Mouse (Mus musculus) kidney, adult 8-10 months (tissue): ENCODE results near the gene Tuba1b.
A peak's percentile ranks its signal among the peaks of the same experiment; 100 is the strongest.
"Not testable (repeated sequence)": the region's sequence is repeated elsewhere in the genome, so short reads cannot be mapped to it uniquely, and the experiment has no call there.

Source experiments
- DNase-seq, 2 experiments: peaks; one replicate each; pipeline ENCODE4 v3.0.0; 2022

The Tuba1b gene

DNA sequence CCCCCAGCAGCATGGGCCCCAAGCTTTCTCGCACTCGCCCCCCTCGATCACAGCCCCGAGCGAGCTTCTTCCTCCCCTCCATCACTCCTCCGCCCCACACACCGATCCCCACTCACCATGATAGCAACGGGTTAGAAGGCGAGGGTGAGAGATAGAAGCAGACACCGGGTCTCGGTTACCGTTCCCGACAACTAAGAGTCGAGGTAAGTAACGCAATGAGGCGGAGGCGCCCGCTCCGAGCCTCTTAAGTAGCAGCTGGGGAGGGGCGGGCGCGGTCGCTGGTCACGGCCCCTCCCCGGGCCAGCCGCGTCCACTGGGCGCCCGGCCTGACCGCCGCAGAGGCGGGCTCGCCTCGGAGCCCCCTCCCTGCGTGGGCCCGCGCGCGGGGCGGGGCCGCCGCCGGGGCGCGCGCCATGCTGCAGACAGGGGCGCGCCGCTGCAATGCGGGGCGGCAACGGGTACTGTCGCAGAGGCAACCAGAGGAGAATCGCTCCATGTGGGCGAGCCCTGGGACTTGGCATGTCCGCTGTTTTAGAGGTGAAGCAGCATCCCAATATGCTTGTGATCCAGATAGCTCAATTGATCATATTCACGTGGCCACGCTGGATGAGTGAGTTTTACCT lies at the start of gene Tuba1b:
Tuba1b (minus strand) TSS at position 349 of the 623 bp plus-strand sequence.
- peak; percentile 90 for DNase-seq

DNA sequence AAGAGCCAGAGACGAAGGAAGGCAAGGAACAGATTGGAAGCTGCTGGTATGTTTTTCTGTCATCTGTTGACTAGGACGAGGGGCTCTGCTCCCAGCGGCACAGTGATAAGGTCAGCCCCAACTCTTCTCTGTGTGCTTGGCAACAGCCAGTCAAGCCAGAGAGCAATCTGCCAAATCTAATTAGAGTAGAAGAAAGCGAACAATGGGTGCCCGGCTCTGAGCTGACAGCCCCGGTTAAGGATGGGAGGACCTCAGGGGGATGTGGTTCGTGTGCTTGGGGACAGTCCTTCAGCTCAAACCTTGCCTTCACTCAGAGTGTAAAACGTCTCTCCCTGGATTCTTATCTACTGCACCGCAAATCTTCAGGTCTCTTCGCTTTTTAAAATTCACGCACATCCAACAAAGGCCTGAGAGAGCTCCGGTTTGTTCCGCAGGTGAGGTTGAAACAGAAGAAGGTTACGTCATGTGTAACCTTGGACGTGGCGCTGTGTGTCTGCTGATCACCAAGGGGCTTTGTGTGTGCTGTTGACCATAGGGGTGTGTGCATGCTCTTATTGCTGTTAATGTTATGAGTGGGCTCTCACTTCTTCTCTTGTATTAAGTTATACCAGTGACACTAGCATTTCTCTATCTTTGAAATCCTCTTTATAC lies 49.2 kb upstream of the Tuba1b start:
- DNase-seq: no peak

DNA sequence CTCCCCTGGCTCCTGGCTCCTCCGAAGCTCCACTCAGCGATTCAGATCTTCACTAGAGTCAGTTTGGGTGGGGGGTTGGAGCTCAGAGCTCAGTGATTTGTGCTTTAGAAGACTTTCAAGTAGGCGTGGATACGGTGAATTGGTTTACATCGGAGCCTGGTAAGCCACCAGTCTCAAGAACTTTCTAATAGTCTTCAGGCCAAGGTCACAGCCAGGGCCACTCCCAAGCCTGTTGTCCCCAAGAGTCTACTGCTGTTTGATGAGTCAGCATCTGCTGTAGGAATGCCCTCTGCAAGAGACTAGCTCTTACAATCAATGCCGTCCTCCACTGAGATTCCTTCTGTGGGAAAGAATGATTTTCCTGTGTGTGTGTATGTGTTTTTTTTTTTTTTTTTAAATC lies 47.7 kb upstream of the Tuba1b start:
- no peak for DNase-seq

- no peak for DNase-seq
Measured at GRCm38 (mm10) chr15:98980012-98980614, 45.7 kb upstream of the Tuba1b start.

GRCm38 (mm10) chr15:98978409-98979172 lies 44.2 kb upstream of the Tuba1b start:
- DNase-seq: no peak

GRCm38 (mm10) chr15:98977759-98978408 lies 43.5 kb upstream of the Tuba1b start:
- peak; percentile 85 to 90 for DNase-seq

GRCm38 (mm10) chr15:98976763-98977758 lies 42.7 kb upstream of the Tuba1b start:
- no peak for DNase-seq

- DNase-seq: peak; percentile 39 to 56
Measured at GRCm38 (mm10) chr15:98973015-98973614, 38.8 kb upstream of the Tuba1b start.

- DNase-seq: not testable (repeated sequence)
Measured at GRCm38 (mm10) chr15:98971576-98972320, 37.4 kb upstream of the Tuba1b start.

DNA sequence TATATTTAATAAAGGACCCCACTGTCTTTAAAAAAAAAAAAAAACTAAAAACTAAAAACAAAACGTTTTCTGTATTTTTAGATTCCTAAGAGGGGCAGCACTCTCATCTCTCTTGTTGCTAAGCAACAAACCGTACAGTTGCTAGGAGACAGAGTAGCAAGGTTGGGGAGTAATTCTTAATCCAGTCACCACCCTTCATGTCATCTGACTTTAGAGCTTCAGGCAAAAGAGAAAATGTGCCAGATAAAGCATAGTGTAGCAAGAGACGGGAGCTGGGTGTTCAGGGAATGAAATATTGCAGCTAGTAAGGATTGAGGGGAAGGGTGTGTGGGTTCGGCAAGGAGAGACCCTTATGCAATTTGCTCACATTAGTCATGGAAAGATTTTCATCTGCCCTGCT lies 36.7 kb upstream of the Tuba1b start:
- no peak for DNase-seq

DNA sequence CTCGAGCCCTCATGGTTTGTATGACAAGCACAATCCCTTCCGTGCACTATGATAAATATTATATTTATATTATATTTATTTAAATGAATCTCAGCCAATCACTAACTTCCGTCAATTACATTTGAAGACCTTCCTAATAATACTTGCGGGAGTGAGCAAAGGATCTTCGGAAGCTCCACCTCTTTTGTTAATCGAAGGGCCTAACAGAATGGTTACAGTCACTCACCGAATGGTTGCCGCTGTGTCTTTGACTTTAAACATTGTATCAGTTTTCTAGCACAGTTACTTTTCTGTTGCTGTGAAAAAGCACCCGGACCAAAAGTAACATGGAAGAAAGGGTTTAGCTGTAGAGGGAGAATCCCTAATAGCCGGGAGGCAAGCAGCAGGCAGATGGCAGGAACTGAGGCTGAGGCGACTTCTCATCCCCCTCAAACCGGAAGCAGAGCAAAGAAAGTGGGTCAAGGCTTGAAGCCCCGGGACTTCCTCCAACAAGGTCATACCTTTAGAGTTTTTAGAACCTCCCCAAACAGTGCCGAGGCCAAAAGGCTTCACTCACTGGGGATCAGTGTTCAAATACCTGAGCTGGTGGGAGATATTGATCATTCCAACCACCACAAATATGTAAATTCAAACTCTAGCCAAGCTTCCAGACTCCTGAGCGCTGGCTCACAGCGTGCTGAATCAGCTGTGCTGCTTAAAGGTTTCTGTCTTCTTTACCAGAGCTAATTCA lies 35.2 kb upstream of the Tuba1b start:
- DNase-seq: no peak

DNA sequence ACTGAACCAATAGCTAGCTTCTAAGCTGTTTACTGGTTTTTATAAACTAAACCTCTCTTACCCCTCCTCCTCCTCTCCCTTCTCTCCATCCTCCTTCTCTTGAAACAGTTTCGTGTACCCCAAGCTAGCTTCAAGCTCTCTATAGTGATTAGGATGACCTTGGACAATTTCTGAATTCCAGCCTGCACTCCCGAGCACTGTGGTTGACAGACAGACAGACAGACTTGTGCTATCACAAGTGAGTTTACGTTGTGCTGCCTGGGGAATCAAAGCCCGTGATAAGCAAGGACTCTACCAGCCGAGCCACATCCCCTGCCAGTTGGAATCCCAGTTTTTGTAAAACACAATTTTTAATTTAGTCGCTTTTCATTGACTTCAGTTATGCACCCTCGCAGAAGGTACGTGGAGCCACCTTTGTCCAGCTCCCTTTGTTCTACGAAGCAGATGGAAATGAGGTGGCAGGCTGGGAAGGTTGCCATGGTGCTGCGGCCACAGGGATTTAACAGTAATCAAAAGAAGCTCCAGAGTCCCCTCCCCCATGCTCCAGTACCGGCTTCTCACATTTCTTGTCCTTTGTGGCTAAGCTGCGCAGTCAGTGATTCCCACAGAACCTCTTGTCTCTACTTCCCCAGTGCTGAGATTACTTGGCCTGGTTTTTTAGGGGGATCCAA lies 34.5 kb upstream of the Tuba1b start:
- no peak for DNase-seq

- no peak for DNase-seq
Measured at GRCm38 (mm10) chr15:98959531-98959930, 25.2 kb upstream of the Tuba1b start.

DNA sequence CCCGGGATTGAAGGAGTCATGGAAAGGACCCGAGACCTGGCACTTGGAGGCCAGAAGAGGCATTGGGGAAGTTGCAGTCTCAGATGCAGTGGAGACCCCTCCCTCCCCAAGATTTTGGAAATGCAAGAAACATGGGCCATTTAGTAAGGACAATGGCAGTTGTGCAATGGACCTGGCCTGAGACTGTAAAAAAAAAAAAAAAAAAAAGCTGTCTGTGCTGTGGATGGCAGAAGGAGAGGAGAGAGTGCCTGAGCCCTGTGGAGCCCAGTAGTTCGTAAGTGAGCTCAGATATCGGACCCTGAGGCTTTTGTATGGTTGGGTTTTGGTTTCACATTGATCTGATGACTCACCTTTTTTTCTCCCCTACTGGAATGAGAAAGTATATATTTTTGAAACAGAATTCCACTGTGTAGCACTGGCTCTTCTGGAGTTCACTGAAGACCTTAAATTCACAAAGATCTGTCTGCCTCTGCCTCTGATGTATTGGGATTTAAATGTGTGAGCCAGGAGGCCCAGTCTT lies 24.6 kb upstream of the Tuba1b start:
- DNase-seq: no peak

- no peak for DNase-seq
Measured at GRCm38 (mm10) chr15:98957475-98957874, 23.1 kb upstream of the Tuba1b start.

DNA sequence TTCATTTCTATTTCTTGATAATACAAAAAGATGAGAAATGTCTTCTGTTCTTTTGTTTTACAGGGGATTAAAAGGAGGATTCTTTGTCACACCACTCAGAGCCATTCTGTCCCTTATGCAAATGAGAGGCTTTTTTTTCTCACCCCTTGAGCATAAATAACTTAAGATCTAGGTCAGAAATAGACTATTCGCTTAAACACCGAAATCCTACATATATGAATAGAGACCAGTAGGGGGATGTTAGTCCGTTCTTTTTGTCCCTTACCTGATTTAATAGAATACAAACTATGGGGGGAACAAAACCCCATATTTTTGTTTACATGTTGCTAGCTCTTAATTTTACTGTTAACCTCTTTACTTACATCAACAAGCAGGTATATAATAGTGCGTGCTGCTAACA lies 21.6 kb upstream of the Tuba1b start:
- no peak for DNase-seq

GRCm38 (mm10) chr15:98955324-98955723 lies 21.0 kb upstream of the Tuba1b start:
- no peak for DNase-seq

DNA sequence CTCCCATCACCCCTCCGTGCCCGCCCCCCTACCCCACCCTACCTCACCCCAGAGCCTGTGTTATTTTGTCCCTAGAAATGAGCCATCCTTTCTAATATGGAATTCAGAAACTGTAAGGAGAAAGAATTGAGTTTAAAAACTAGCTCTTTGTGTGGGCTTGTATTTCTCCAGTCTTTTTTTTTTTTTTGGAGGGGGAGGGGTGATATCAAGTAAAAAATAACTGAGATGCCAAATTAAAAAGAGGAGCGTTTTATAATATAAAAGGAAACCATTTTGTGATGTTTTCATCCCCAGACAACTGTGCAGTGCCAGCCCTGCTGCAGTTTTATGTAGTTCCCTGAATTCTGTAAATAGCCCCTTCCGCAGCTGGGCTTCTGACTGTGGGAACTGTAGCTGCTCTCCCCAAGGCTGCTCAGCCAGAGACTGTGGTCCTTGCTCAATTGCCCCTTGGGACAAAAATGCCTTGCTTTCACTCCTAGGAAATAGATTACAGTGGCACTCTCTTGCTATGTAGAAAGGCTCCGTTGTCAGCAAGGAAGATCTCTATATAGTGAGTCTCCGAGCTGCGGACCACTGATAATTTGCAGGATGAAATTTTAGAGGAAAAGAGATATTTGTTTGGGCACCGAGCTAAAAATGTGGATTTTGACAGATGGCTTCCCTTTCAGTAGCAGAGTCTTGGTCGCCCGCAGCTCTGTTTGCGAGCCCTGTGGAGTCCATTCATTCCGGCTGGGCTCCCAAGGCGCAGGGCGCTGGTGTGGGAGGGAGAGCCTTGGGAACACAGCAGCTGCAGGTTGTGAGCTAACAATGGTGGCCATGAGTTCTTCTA lies 20.3 kb upstream of the Tuba1b start:
- DNase-seq: no peak
